Mouse (Mus musculus) yolk sac, embryonic 10.5 days (tissue): ENCODE results near the gene Tmem176a.
"Not testable (repeated sequence)": the region's sequence is repeated elsewhere in the genome, so short reads cannot be mapped to it uniquely, and the experiment has no call there.

Experiments used
- DNase-seq: peaks from one replicate; pipeline ENCODE4 v3.0.0-alpha.2; 2017; ENCODE audit warnings: low spot score

The Tmem176a gene

DNA sequence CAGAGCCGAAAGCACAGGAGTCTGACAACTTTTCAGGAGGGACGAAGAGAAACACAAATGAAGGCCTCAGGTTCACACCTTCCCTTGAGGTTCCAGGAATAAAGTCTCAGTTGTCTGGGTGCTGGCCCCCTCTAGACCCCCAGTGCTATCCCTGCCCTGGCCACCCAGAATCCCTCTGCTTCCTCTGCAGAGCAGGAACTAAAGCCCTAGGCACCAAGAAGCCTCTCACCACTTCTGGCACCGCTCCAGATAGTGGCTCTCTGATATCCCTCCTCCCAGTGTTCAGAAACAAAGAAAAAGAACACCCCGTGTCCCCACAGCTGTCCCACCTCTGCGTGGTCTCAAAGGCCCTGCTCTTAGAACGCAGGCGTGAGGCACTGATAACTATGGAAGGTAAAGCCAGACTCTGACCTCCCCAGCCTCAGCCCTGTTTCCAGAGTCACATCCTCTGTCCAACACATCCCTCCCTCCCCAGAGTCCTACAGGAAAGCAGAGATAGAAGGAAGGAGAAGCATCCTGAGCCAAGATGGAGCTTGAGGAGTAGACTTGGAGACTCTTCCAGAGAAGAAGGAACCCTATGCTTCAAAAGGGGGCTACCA, at the start of gene Tmem176a:
Gene Tmem176a (plus strand): TSS at position 549 of the 599 bp plus-strand sequence.
- DNase-seq = no peak

DNA sequence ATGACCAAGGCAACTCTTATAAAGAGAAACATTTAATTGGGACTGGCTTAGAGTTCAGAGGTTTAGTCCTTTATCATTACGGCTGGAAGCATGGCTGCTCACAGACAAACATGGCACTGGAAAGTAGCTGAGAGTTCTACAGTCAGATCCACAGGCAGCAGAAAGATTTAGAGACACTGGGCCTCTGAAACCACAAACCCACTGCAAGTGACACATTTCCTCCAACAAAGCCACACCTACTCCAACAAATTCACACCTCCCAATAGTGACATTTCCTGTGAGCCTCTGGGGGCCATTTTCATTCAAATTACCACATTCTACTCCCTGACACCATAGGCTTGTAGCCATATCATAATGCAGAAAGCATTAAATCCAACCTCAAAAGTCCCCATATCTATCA, 38.8 kb upstream of the Tmem176a start:
- no peak for DNase-seq

DNA sequence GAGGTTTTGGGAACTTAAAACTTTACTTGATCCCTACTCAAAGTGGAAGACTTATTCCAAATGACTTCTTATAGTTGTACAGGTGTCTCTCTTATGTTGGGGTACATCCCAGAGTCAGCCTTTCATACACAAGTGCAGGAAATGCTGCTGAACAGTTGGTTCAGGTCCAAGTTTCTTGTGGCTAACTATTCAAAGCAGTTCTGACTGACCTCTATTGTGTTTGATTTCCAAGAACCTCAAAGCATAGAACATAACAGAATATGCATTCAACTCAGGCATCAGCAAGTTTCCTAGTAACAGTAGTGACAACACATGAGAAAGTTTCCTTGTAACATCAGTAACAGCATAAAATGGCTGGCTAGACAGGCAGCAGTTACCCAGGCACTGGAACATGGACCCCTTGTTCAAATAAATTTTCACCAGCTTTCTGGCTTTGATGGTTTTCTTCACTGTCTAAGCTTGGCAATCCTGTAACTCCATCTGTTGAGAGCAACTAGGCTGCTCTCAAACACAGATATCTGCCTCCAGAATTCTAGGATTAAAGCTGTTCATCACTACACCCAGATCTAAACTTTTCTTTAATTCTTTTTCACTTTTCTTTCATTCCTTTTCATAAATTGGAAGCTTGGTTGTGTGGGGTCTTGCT, 37.2 kb upstream of the Tmem176a start:
- DNase-seq = no peak

DNA sequence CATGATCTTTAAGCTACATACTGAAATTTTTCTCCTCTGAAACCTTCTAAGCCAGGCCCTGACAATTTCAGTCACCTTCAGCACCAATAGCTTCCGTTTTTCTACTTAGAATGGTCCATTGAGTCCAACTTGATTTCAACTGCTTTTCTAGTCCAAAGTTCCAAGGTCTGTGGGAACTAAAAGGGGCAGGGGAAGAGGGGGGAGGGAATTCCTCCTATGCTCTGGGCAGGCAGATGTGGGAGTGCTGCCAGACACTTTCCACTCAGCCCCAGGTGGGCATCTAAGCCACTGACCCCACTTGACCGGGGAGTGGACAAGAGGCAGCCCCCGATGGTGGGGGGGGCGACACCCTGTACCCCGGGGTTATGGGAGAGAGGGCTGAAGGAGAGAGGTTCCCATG, 36.4 kb upstream of the Tmem176a start:
- no peak for DNase-seq

DNA sequence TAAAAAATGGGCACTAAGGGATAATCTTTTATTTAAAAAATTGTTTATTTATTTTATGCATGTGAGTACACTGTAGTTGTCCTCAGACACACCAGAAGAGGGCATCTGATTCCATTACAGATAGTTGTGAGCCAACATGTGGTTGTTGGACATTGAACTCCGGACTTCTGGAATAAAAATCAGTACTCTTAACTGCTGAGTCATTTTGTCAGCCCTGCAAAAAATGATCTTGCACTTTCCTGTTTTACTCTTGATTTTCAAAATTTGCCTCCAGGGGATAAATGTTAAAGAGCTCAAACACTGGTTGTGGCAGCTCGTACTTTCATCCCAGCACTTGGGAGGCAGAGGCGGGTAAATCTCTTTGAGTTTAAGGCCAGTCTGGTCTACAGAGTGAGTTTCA, 34.0 kb upstream of the Tmem176a start:
- no peak for DNase-seq

DNA sequence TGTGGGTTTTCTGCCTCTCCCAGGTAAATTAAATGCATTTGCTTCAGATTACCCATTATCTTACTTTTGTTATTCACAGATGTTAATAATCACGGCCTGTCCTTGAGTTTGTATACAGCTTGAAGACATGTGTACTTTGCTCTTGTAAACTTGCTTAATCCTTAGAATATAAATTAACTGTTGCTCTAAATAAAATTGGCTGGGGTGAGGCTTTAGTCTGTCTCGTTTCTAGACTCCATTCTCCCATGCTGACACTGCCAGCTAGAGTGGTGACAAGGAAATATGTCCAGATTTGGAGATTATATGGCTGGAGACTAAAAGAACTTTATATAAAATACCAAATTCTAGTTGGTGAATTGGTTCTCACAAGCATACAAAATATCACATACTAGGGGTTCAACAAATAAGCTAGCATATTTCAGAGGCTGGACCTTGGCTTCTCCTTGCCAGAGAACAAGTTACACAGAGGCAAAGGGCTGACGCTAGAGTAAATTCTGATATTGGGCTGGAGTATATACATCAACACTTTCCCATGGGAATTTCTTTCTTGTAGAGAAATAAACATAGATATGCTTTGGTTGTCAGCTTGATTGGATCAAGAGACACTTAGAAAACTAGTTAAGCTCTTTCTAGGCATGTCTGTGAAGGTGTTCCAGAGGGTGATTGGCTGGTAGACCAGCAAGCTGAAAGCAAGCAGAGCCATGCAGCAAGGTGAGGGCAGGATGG, 31.1 kb upstream of the Tmem176a start:
- no peak for DNase-seq

DNA sequence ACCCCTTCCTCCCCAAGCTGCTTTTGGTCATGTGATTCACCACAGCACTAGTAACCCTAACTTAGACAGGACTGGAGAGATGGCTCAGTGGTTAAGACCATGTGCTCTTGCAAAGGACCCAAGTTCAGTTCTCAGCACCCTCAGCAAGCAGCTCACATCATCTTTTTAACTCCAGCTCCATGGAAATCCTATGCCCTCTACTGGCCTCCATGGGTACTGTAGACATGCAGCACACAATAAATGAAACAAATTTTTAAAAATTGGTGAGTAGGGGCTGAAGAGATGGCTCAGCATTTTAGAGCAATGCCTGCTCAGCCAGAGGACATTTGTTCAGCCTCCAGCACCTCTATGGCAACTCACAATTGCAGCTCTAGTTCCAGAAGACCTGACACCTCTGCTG, 25.7 kb upstream of the Tmem176a start:
- DNase-seq = no peak

DNA sequence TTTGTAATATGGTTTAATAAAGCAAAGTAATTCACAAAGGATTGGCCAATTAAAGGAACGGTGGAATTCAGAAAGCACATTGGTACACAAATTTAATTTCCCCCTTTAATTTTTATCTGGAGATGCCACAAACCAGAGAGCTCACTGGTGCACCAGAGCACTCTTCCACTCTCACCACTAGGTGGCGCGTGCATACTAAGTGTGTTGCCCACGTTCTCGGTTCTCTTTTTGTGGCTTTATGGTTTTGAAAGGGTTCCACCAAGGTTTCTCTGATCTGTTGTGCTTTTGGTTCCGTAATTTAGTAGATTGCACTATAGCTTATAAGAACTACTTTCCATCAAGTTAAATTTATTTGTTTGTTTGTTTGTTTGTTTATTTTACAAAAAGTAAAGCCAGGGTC, 22.9 kb upstream of the Tmem176a start:
- DNase-seq = peak; percentile 24

DNA sequence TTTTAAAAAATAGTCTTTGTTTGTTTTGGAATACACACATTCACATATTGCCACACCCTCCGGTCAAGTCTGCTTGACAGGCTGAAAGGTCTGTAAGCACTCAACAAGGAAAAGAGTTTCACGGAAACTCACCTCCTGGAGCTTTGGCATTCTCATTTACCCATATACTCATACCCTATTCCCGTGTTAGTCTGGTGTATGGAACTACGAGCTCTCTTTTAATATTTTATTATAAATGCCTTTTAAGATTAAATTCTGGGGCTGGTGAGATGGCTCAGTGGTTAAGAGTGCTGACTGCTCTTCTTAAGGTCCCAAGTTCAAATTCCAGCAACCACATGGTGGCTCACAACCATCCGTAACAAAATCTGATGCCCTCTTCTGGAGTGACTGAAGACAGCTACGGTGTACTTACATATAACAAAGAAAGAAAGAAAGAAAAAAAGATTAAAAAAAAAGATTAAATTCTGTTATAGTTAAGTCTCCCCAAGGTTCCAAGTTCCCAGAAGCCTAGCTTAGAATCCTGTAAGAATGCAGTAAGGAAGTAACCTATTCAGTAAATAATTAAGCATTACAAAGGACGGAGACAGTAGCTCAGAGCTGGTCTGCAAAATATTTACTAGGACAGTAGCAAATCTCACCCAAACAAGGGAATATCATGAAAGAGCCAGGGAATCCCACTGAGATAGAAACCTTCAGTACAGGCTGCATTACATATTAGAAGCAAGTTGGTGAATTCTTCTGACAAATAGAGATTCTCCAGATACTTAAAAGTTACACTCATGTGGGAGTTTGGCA, 18.5 kb upstream of the Tmem176a start:
- DNase-seq = not testable (repeated sequence)

DNA sequence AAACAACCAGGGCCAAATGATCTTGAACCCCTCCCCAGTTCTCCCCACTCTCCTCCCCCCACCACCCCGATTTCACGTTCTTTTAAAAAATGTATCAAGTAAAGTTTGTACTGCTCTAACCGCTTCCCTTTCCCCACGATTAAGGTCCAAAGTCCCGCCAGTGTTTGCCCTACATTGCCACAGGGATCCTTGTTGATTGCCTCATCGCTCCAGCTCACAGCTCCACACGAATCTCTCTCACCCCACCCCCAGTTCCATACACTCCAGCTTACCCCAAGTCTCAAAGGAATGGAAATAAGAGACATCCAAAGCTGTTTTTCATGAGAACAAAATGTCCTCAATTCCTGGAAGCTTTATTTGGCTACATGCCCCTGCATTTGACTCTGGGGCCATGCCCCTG, 15.7 kb upstream of the Tmem176a start:
- peak; percentile 84 for DNase-seq

DNA sequence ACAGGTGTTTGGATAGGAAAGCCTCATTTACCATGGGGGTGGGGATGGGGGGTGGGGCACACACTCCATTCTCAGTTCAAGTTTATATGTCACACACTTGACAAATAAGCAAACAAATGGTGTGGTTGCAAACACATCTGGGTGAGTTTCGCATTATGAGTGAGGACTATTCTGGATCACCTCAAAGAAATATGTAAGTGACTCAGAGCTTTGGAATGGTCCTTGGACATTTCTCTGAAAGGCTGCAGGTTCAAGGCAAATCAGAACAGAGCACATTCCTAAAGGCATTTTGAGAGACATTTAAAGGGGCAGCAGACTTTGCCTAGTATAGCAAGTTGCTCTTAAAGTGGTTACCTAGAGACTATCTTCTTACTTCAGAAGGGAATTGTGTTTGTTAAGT, 11.7 kb upstream of the Tmem176a start:
- peak; percentile 29 for DNase-seq

DNA sequence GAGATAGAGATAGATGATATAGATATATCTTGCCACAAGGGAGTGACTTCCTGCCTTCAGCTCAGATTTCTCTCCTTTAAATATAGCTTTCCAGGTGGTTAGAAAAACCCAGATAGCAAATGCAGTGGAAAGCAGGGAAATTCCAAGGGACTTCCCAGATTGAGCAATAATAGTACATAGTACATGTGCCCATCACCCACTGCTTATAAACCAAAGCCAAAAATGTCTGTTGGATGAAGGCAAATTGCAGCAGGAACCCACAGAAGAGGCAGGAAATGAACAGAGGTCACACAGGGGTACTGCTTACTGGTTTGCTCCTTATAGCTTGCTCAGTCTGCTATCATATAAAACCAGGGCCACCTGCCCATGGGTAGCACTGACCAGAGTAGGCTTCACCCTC, 11.1 kb upstream of the Tmem176a start:
- no peak for DNase-seq

DNA sequence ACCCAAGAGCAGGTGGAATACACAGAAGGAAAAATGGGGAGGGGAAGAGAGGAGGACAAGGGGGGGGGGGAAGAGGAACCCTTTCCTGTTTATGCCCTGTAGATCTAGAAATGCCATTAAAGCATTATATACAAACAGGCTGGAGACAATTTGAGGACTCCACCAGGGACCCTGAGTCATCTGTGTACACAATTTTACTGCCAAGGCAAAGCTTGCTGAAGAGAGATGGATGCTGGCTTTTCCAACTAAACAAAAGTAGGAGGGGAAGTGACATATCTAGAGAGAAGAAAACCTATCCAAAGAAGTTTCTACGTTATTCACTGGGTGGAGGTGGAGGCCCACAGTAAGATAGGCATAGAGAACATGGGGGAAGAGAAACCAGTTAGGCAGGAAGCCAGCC, 10.5 kb upstream of the Tmem176a start:
- no peak for DNase-seq

DNA sequence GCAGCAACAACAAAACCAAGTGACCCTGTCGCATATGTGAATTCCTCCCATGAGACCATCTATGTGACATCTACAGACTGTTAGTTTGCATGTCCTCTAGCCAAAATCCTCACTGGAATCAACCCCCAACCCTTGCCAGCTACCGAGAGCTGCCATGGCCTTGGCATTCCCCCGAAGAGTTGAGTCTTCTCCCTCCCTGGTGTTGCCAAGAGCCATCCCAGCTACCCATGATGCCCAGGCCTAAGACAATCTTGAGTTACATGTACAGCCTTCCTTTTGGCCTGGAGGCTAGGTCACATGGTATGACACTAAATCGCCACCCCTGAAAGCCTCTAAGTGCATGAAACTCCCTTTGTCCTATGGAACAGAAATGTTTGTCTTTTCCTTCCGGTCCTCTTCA, 9.6 kb upstream of the Tmem176a start:
- no peak for DNase-seq

DNA sequence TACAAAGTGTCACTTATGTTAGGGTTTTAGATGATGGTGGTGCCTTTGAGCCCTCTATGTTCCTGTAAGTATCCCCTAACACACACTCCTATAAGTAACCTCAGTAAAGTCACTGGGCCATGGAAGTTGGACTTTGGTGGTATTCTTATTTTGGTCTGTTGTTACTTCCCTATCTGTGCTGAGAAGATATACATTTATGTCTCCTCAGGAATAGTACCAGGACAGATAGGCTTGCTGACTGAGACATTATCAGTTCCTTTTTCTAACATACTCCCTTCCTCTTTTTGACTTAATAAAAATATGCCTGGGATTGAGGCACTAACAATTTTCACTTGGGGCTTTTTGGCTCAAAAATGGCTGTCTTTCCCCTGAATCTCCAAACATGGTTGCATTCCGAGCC, 8.3 kb upstream of the Tmem176a start:
- no peak for DNase-seq

DNA sequence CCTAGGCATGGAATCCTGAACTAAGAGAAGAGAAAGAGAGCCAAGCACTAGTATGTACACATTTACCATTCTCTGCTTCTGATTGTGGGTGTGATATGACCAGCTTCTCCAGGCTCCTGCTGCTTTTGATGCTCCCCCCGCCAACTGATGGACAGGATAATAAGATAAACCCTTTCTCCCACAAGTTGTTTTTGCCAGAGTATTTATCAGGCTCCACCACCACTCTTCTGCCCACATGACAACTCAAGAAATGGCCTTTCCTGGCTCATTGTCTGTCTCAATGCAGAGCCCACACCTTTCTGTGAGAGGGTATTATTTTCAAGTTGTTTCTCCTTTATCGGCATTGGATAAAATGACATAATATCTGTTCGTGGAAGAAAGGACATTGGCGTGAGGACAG, 7.2 kb upstream of the Tmem176a start:
- DNase-seq = no peak

DNA sequence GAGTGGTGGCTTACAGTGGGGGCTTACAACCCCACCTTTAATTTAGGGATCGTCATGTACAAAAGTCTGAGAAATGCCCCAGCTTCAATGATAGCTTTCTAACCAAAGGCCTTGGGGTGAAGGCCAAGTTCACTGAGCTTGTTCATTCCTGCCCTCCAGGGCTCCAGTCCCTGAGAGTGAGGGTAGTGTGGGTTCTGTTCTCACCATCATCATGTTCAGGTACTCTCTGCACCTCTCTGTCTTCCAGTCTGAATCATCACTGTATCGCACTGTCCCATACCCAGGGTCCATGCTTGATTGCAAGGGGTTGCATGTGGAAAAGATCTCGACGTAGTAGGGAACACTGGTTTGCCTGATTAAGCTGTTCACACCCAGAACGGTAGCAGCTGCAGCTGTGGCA, 5.5 kb upstream of the Tmem176a start:
- no peak for DNase-seq

DNA sequence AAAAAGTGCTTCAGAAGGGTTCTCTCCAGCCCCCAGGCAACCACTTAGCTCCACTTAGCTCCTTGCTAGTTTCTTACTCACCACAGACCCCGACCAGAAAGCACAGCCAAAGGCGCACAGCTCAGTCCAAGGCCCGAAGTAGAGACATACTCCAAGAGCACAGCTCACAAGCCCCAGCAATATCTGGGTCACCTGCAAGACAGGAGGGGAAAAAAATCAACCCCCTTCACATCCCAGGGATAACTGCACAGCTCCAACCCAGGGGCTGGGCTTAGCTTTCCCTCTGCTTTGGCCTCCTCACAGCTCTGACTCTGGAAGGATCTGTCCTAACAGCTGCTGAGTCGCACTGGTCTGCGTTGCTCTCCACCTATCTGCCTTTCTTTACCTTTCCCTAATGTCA, 4.6 kb upstream of the Tmem176a start:
- no peak for DNase-seq

DNA sequence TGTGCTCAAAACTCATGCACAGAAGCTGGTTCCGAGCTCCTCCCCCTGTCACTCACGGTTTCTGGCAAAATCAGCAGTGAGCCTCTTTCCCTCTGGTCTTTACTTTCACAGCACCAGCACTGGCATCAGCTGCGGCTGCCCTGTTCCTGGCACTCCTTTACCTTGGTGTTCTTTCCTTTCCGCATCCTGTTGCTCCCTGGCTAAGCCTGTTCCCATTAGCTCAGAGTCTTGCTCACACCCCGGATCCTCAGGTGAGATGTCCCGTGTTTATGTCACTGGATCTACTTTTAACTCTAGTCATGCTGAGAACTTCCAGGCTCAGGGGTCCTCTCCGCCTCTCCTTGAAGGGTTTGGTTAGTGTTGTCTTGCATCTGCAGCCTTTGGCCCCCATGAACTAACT, 3.2 kb upstream of the Tmem176a start:
- no peak for DNase-seq

DNA sequence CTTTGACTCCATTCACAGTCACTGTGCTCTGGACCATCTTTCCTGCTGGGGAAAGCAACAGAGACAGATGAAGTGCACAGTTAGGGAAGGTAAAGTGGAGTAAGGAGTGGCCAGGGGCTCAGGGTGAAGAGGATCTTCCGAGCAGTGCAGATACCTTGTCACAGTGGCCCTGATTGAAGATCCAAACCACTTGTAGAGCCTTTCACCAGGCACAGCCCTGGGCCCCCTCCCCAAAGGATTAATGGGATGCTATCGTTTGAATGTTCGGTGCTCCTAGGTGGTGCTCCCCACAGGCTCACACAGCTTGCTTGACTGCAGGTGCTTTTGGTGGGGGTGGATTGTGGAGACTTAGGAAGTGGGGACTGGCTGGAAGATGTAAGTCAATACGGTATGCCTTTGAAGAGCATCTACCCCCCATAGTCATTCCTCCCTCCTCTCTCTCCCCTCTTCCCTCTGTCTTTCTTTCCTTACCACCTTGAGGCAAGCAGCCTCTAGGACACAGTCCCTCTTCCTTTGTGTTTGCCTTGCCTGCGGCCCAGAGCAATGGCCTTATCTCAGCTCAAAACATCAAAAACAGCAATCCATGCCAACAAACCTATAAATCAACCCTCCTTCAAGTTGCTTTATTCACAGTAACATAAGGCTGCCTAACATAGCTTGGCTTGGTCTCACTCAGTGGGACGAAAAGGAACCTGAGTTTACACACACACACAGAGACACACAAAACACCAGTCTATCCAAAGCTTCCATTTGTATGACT, 2.2 kb upstream of the Tmem176a start:
- DNase-seq = no peak

DNA sequence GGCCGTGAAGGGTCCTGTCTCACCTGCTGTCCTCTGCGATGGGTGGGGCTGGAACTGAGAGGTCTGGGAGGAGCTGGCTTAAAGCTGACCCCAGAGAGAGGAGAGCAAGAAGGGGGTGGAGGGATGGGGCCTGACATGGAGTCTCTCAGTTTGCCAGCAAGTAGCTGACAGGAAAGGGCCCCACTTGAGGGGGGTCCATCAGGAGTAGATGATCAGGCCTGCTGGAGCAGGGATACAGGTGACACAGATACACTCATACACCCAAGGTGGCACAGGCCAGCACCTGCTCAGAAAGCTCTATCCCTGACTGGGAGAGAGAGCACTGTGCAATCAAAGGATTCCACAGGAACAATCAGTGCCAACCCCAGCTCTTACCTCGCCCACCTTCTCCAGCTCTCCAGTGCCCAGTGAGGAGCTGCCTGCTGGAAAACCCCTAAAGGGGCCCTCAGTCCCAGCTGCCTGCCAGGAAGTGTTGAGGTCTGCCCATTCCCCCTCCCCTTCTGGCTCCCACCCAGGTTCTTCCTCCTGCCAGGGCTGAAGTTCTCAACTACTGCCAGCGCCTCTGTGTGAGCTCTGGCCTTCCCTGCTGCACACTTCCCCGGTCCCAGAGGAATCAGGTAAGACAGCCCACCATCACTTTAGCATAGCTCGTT, 380 bp downstream of the Tmem176a start, which contains the start of gene Tmem176b:
Gene Tmem176b (minus strand): TSS at position 524 of the 653 bp plus-strand sequence.
- DNase-seq = peak; percentile 84
